Mouse (Mus musculus): Measurements from ENCODE around the gene Ralgps1. TPM values are rescaled to one million over a fixed set of nuclear protein-coding genes. Genes with fewer than 3 reads are reported as not detected.

Gene Ralgps1
- polyA plus RNA-seq, 1 experiment from 2014 or later, result 3.2 TPM

- Histone ChIP-seq H3K27ac (replicated peaks) (no peak overlapping the region), H3K36me3 (no peaks in the 10 kb centered on the region), H3K4me2 (replicated peaks) (no peak overlapping the region), H3K9me3 (replicated peaks) (no peaks in the 10 kb centered on the region), H3K27me3 (no peaks in the 10 kb centered on the region), H3K4me1 (peaks cover 36% of the 10 kb centered on the region), H3K9ac (no peak overlapping the region), H3K4me3 (replicated peaks) (no peak overlapping the region)
- WGBS, result 29% methylated on average over 3 of the region's 3 CpGs
- no peak for ATAC-seq (ENCODE audit: insufficient number of reproducible peaks, low FRiP score, low TSS enrichment, low read depth)
Measured at GRCm38 (mm10) chr2:33320568-33320967, 50.7 kb downstream of the Ralgps1 start.

- Histone ChIP-seq H3K36me3 (no peaks in the 10 kb centered on the region), H3K9me3 (replicated peaks) (no peaks in the 10 kb centered on the region), H3K4me2 (replicated peaks) (no peak overlapping the region), H3K27me3 (no peaks in the 10 kb centered on the region), H3K4me3 (replicated peaks) (no peak overlapping the region), H3K27ac (replicated peaks) (no peak overlapping the region), H3K4me1 (peaks cover 42% of the 10 kb centered on the region), H3K9ac (no peak overlapping the region)
- no peak for ATAC-seq (ENCODE audit: insufficient number of reproducible peaks, low FRiP score, low TSS enrichment, low read depth)
- 100% methylated on average over 1 of the region's 1 CpGs for WGBS
Measured at GRCm38 (mm10) chr2:33319934-33320333, 51.4 kb downstream of the Ralgps1 start.

- no peak overlapping the region for H3K4me3 ChIP-seq (replicated peaks)
- H3K4me2 ChIP-seq (replicated peaks), result no peak overlapping the region
- H3K27ac ChIP-seq (replicated peaks), result no peak overlapping the region
- no peaks in the 10 kb centered on the region for H3K36me3 ChIP-seq
- WGBS, result 74% methylated on average over 5 of the region's 5 CpGs
- no peak overlapping the region for H3K9ac ChIP-seq
- ATAC-seq (ENCODE audit: insufficient number of reproducible peaks, low FRiP score, low TSS enrichment, low read depth), result no peak
- no peaks in the 10 kb centered on the region for H3K9me3 ChIP-seq (replicated peaks)
- H3K4me1 ChIP-seq, result peaks cover 43% of the 10 kb centered on the region
- H3K27me3 ChIP-seq, result no peaks in the 10 kb centered on the region
Measured at GRCm38 (mm10) chr2:33319455-33319854, 51.8 kb downstream of the Ralgps1 start.

- no peaks in the 10 kb centered on the region for H3K27me3 ChIP-seq
- no peak overlapping the region; the same call in 1 of the 2 replicates for H3K27ac ChIP-seq (replicated peaks)
- no peak overlapping the region for H3K4me2 ChIP-seq (replicated peaks)
- no peaks in the 10 kb centered on the region for H3K9me3 ChIP-seq (replicated peaks)
- ATAC-seq (ENCODE audit: insufficient number of reproducible peaks, low FRiP score, low TSS enrichment, low read depth), result no peak
- H3K4me3 ChIP-seq (replicated peaks), result no peak overlapping the region
- no peaks in the 10 kb centered on the region for H3K36me3 ChIP-seq
- H3K4me1 ChIP-seq, result peaks cover 39% of the 10 kb centered on the region
- 39% methylated on average over 8 of the region's 8 CpGs for WGBS
- no peak overlapping the region for H3K9ac ChIP-seq
Measured at GRCm38 (mm10) chr2:33318491-33318964, 52.8 kb downstream of the Ralgps1 start.

- no peaks in the 10 kb centered on the region for H3K36me3 ChIP-seq
- H3K9ac ChIP-seq, result no peak overlapping the region
- H3K4me1 ChIP-seq, result peaks cover 39% of the 10 kb centered on the region
- no peak overlapping the region for H3K27ac ChIP-seq (replicated peaks)
- H3K27me3 ChIP-seq, result no peaks in the 10 kb centered on the region
- no peak overlapping the region for H3K4me2 ChIP-seq (replicated peaks)
- H3K4me3 ChIP-seq (replicated peaks), result no peak overlapping the region
- H3K9me3 ChIP-seq (replicated peaks), result no peaks in the 10 kb centered on the region
- peak; percentile 81 for ATAC-seq (ENCODE audit: insufficient number of reproducible peaks, low FRiP score, low TSS enrichment, low read depth)
- WGBS, result 31% methylated on average over 7 of the region's 7 CpGs
Measured at GRCm38 (mm10) chr2:33316516-33316915, 54.8 kb downstream of the Ralgps1 start.

- 94% methylated on average over 1 of the region's 1 CpGs for WGBS
- Histone ChIP-seq H3K27me3 (no peaks in the 10 kb centered on the region), H3K4me3 (replicated peaks) (no peak overlapping the region), H3K36me3 (no peaks in the 10 kb centered on the region), H3K9ac (no peak overlapping the region), H3K9me3 (replicated peaks) (no peaks in the 10 kb centered on the region), H3K4me1 (peaks cover 39% of the 10 kb centered on the region), H3K4me2 (replicated peaks) (no peak overlapping the region), H3K27ac (replicated peaks) (peak overlapping the region; percentile 35)
- ATAC-seq (ENCODE audit: insufficient number of reproducible peaks, low FRiP score, low TSS enrichment, low read depth), result no peak
Measured at GRCm38 (mm10) chr2:33316063-33316405, 55.3 kb downstream of the Ralgps1 start.

- no peaks in the 10 kb centered on the region for H3K9me3 ChIP-seq (replicated peaks)
- H3K9ac ChIP-seq, result no peak overlapping the region
- 67% methylated on average over 4 of the region's 4 CpGs for WGBS
- H3K4me3 ChIP-seq (replicated peaks), result no peak overlapping the region
- no peaks in the 10 kb centered on the region for H3K27me3 ChIP-seq
- H3K27ac ChIP-seq (replicated peaks), result peak overlapping the region; percentile 35
- H3K4me1 ChIP-seq, result peaks cover 39% of the 10 kb centered on the region
- no peaks in the 10 kb centered on the region for H3K36me3 ChIP-seq
- H3K4me2 ChIP-seq (replicated peaks), result no peak overlapping the region
- ATAC-seq (ENCODE audit: insufficient number of reproducible peaks, low FRiP score, low TSS enrichment, low read depth), result no peak
Measured at GRCm38 (mm10) chr2:33315233-33316062, 55.8 kb downstream of the Ralgps1 start.

- H3K4me1 ChIP-seq, result 0 out of 2 replicates have a peak, but pooled peaks cover 3% of the 10 kb centered on the region
- ATAC-seq (ENCODE audit: insufficient number of reproducible peaks, low FRiP score, low TSS enrichment, low read depth), result no peak
- WGBS, result 86% methylated on average over 9 of the region's 9 CpGs
- no peak overlapping the region for H3K4me3 ChIP-seq (replicated peaks)
- H3K27ac ChIP-seq (replicated peaks), result no peak overlapping the region
- H3K36me3 ChIP-seq, result no peaks in the 10 kb centered on the region
- no peaks in the 10 kb centered on the region for H3K9me3 ChIP-seq (replicated peaks)
- no peaks in the 10 kb centered on the region for H3K27me3 ChIP-seq
- no peak overlapping the region for H3K4me2 ChIP-seq (replicated peaks)
- no peak overlapping the region for H3K9ac ChIP-seq
Measured at GRCm38 (mm10) chr2:33309426-33309825, 61.9 kb downstream of the Ralgps1 start.

- ATAC-seq (ENCODE audit: insufficient number of reproducible peaks, low FRiP score, low TSS enrichment, low read depth), result no peak
- Histone ChIP-seq H3K36me3 (no peaks in the 10 kb centered on the region), H3K27me3 (no peaks in the 10 kb centered on the region), H3K9ac (no peak overlapping the region), H3K4me2 (replicated peaks) (no peak overlapping the region), H3K4me3 (replicated peaks) (no peak overlapping the region), H3K27ac (replicated peaks) (no peak overlapping the region), H3K9me3 (replicated peaks) (no peaks in the 10 kb centered on the region), H3K4me1 (peaks cover 14% of the 10 kb centered on the region)
- 78% methylated on average over 3 of the region's 3 CpGs for WGBS
Measured at GRCm38 (mm10) chr2:33306565-33306964, 64.7 kb downstream of the Ralgps1 start.

GRCm38 (mm10) chr2:33303416-33303947 is 67.8 kb downstream of the Ralgps1 start:
- 58% methylated on average over 11 of the region's 11 CpGs for WGBS
- no peaks in the 10 kb centered on the region for H3K36me3 ChIP-seq
- no peak overlapping the region for H3K4me2 ChIP-seq (replicated peaks)
- H3K4me1 ChIP-seq, result peaks cover 39% of the 10 kb centered on the region
- H3K27me3 ChIP-seq, result no peaks in the 10 kb centered on the region
- no peak overlapping the region for H3K27ac ChIP-seq (replicated peaks)
- H3K9me3 ChIP-seq (replicated peaks), result no peaks in the 10 kb centered on the region
- H3K4me3 ChIP-seq (replicated peaks), result no peak overlapping the region
- no peak for ATAC-seq (ENCODE audit: insufficient number of reproducible peaks, low FRiP score, low TSS enrichment, low read depth)
- no peak overlapping the region for H3K9ac ChIP-seq

- Histone ChIP-seq H3K9ac (no peak overlapping the region), H3K27ac (replicated peaks) (no peak overlapping the region), H3K36me3 (no peaks in the 10 kb centered on the region), H3K9me3 (replicated peaks) (no peaks in the 10 kb centered on the region), H3K4me1 (peaks cover 39% of the 10 kb centered on the region), H3K4me3 (replicated peaks) (no peak overlapping the region), H3K27me3 (no peaks in the 10 kb centered on the region), H3K4me2 (replicated peaks) (no peak overlapping the region)
- 69% methylated on average over 4 of the region's 4 CpGs for WGBS
- no peak; the same call in 1 of the 2 replicates for ATAC-seq (ENCODE audit: insufficient number of reproducible peaks, low FRiP score, low TSS enrichment, low read depth)
Measured at GRCm38 (mm10) chr2:33302828-33303227, 68.5 kb downstream of the Ralgps1 start.

Data from embryonic facial prominence, embryonic 15.5 days (tissue).